Mouse (Mus musculus) intestine, postnatal 0 days (tissue): ENCODE results near the gene Cyb561. TPM values are rescaled to one million over a fixed set of nuclear protein-coding genes. Genes with fewer than 3 reads are reported as not detected.

Source experiments
- ATAC-seq: fragments of 200-750 bp; cut with Nextera tagmentation; 2 replicates; pipeline ENCODE4 v1.8.0; 2017; ENCODE audit warnings: mild to moderate bottlenecking, moderate TSS enrichment, moderate library complexity
- H3K27ac ChIP-seq: fragments of 300-500 bp; sonication (generic); 2 replicates; pipeline ENCODE4 v1.5.1; 2014; ENCODE audit warnings: mild to moderate bottlenecking, low read depth, low read length, moderate library complexity
- H3K27me3 ChIP-seq: fragments of 300-500 bp; sonication (generic); replicated peaks from 2 replicates; pipeline ENCODE4 v1.6.1; 2014; ENCODE audit warnings: low read length, mixed read lengths; ENCODE audit not compliant: control insufficient read depth, insufficient read depth
- H3K36me3 ChIP-seq: fragments of 300-500 bp; sonication (generic); 2 replicates; pipeline ENCODE4 v1.6.1; 2014; ENCODE audit warnings: mild to moderate bottlenecking, moderate library complexity; ENCODE audit not compliant: control insufficient read depth, insufficient read depth
- H3K4me1 ChIP-seq: fragments of 300-500 bp; sonication (generic); replicated peaks from 2 replicates; pipeline ENCODE4 v1.6.1; 2014; ENCODE audit warnings: antibody characterized with exemption, low read length, mixed read lengths; ENCODE audit not compliant: control insufficient read depth, insufficient read depth
- H3K4me2 ChIP-seq: fragments of 300-500 bp; sonication (generic); replicated peaks from 2 replicates; pipeline ENCODE4 v1.6.1; 2014; ENCODE audit warnings: low read depth, mild to moderate bottlenecking, moderate library complexity
- H3K4me3 ChIP-seq: fragments of 300-500 bp; sonication (generic); 2 replicates; pipeline ENCODE4 v1.5.1; 2014; ENCODE audit warnings: low read depth, low read length
- H3K9ac ChIP-seq: fragments of 300-500 bp; sonication (generic); 2 replicates; pipeline ENCODE4 v1.6.1; 2014; ENCODE audit warnings: mild to moderate bottlenecking, low read depth, low read length
- H3K9me3 ChIP-seq: fragments of 300-500 bp; sonication (generic); 2 replicates; pipeline ENCODE4 v1.6.1; 2016; ENCODE audit warnings: mixed run types; ENCODE audit not compliant: control insufficient read depth
- CTCF ChIP-seq: sonication (generic); IDR thresholded peaks from 2 replicates; pipeline ENCODE4 v1.5.1; 2016; ENCODE audit warnings: low read depth, mild to moderate bottlenecking, control low read depth, antibody characterized with exemption, moderate library complexity
- WGBS: fragments of 180-500 bp; shearing (Covaris S2); extraction: QIAGEN DNeasy Blood & Tissue Kit; methylation state at CpG from one replicate; pipeline ENCODE4 v1.1.7; 2014; 5-methylcytosine and 5-hydroxymethylcytosine counted together
- polyA plus RNA-seq: library from polyadenylated mRNA; unstranded; fragments of >200 nt; fragmentation: Nextera tagmentation; extraction: Ambion mirVana; gene quantifications from 2 replicates; pipeline ENCODE4 v1.2.1, GENCODE M21; 2015

Gene Cyb561
- polyA plus RNA-seq, 1 experiment from 2014 or later = 50.3 TPM

DNA sequence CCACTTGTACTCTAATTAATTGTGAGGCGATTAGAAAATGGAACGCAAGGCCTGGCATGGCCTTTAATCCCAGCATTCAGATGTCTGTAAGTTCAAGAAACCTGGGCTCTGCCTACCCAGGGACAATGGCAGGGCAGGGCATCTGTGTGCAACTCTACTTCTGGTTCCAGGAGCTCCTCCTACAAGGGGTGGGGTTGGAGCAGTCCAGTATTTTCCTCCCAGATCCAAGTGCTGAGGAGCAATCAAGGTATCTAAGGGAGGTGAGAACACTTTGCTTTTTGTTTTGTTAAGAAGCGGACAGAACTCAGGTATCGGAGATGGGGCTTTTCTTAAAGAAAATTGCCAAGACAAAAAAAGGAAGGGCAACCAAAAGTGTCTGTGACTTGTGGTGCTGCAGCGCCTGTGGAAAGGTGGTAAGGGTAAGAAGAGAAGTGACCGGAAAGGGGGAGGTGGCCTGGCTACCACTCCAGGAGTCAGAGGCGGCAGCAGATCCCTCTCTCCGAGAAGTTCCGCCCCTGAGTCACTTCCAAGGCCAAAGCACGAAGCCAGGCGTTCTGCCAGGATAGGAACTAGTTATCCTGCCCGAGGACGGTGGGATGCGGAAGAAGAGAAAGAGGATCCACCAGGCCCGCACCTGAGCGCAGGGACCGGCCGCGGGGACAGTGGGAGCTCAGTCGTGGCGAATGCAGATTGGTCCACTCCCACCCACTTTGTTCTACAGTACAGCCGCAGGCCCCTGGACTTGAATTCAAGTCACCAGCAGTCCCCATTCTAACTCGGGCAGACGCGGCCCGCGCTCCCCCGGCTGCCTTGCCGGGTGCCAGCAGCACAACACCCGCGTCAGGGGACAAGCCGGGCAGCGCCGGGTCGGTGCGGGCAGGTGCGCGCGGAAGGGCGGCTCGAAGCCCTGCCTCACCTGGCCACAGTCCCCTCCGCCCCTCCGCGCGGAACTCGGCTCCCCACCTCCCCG, 9.7 kb downstream of the Cyb561 start:
- Histone ChIP-seq H3K27ac (peak overlapping the region; percentile 93), H3K4me3 (peak overlapping the region; percentile 60), H3K4me1 (peaks cover 11% of the 10 kb centered on the region; the same call in 1 of the 2 replicates), H3K4me2 (peak overlapping the region; percentile 94), H3K27me3 (no peaks in the 10 kb centered on the region), H3K9me3 (no peaks in the 10 kb centered on the region), H3K9ac (peak overlapping the region; percentile 77), H3K36me3 (no peaks in the 10 kb centered on the region)
- WGBS = 3% methylated on average over 46 of the region's 47 CpGs
- peak; percentile 51 for ATAC-seq
- TF ChIP-seq CTCF = no peak

DNA sequence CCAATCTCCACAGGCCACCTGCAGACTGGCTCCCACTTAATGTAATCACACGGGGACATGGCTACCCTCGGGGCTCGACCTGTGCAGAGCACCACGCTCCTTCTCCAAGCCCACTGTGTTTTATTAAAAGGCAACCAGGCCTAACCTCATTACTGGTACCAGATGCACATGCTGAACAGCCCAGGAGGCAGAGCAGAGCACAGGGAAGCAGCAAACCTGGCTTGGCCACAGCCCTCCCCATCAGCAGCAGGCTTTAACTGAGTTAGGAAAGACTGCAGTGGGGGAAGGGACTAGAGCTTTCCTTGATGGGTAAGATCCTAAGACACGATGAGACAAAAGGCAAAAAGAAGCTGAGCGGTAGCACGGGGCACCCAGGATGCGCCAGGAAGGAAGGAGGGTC, 11.2 kb downstream of the Cyb561 start:
- Histone ChIP-seq H3K4me1 (peaks cover 11% of the 10 kb centered on the region; the same call in 1 of the 2 replicates), H3K27me3 (no peaks in the 10 kb centered on the region), H3K27ac (no peak overlapping the region), H3K9ac (no peak overlapping the region), H3K9me3 (no peaks in the 10 kb centered on the region), H3K4me2 (no peak overlapping the region), H3K4me3 (no peak overlapping the region), H3K36me3 (no peaks in the 10 kb centered on the region)
- WGBS = 74% methylated on average over 8 of the region's 8 CpGs
- ATAC-seq = no peak
- no peak for TF ChIP-seq CTCF

DNA sequence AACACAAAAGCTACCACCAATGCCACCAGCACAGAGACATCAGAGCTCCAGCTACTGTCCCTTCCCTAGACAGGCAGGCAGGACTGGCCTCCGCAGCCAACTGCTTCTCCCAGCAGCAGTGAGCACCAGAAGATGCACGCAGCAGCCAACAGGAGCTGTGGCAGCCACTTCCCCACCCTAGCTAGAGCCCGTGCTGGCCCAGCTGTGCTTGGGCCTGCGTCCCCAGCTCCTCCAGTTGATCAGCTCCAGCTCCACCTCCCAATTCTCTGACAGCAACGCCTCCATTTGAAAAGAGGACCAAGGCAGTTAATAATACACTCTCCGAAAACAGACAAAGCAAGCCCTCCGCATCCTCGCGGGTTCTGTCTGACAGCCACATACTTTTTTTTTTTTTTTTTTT, 14.4 kb downstream of the Cyb561 start:
- no peaks in the 10 kb centered on the region for H3K4me1 ChIP-seq
- no peak overlapping the region for H3K9ac ChIP-seq
- 59% methylated on average over 9 of the region's 9 CpGs for WGBS
- TF ChIP-seq CTCF = no peak
- peaks cover 12% of the 10 kb centered on the region; the same call in 1 of the 2 replicates for H3K36me3 ChIP-seq
- H3K27me3 ChIP-seq = no peaks in the 10 kb centered on the region
- no peak for ATAC-seq
- H3K27ac ChIP-seq = no peak overlapping the region
- H3K4me2 ChIP-seq = no peak overlapping the region
- H3K4me3 ChIP-seq = no peak overlapping the region
- no peaks in the 10 kb centered on the region for H3K9me3 ChIP-seq

DNA sequence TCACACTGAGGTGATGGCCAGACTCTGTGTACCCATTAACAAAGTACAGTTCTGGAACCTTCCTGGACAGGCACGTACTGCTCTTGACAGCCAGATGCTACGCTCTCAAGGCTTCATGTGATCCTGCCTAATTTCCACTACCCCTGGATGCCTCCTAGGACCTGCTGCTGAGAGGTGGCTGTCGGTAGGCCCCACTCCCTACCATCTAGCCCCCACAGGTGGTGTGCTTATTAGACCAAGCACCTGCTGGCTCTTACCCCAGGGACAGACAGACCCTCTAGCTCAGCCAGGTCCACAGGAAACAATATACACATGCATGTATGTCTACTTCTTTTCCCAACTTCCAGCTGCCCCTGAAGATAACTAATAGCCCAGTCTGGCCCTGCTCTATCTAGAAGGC, 16.2 kb downstream of the Cyb561 start:
- TF ChIP-seq CTCF = no peak
- Histone ChIP-seq H3K4me1 (no peaks in the 10 kb centered on the region), H3K27ac (no peak overlapping the region), H3K9ac (no peak overlapping the region), H3K4me2 (no peak overlapping the region), H3K36me3 (peaks cover 13% of the 10 kb centered on the region; the same call in 1 of the 2 replicates), H3K9me3 (no peaks in the 10 kb centered on the region), H3K27me3 (no peaks in the 10 kb centered on the region), H3K4me3 (no peak overlapping the region)
- 97% methylated on average over 3 of the region's 3 CpGs for WGBS
- no peak for ATAC-seq

DNA sequence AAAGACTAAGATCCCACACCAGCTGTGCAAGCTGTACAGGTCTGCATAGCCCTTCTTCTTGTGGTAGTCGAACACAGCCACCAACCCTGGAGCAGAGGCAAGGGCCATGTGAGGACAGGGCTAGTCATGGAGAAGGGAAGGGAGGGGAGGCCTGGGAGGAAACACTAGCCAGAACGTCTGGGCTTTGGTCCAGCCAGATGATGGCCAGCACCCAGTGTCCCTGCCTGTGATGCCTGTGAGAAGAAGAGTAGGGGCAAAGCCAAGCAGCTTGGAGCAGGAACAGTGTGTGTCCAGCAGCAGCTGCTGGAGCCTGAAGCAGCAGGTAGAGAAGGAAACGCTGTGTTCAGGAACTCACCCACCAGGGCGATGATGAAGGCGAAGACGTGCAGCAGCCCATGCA, 16.9 kb downstream of the Cyb561 start:
- H3K4me3 ChIP-seq = no peak overlapping the region
- H3K27ac ChIP-seq = no peak overlapping the region
- H3K9ac ChIP-seq = no peak overlapping the region
- no peaks in the 10 kb centered on the region for H3K9me3 ChIP-seq
- no peak for TF ChIP-seq CTCF
- no peaks in the 10 kb centered on the region for H3K27me3 ChIP-seq
- WGBS = 88% methylated on average over 6 of the region's 6 CpGs
- no peaks in the 10 kb centered on the region for H3K4me1 ChIP-seq
- no peak overlapping the region for H3K4me2 ChIP-seq
- ATAC-seq = no peak
- peaks cover 13% of the 10 kb centered on the region; the same call in 1 of the 2 replicates for H3K36me3 ChIP-seq

DNA sequence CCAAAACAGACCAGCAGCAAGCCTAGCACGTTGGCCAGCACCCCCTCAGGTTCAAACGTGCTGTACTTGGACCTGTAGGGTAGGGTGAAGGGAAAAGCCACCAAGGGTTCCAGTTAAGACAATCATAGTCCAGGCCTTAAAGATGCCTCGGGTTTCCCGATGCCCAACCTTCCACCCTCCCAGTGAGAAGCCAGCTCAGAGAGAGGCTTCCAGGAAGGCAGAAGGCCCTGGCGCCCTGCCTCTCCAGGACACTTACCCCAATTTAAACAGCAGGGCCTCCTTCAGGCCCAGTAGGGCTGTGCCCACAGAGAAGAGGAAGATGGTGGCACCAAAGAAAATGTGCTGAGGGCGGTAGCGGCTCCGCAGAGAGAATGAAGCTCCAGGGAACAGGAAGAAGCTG, 17.6 kb downstream of the Cyb561 start:
- H3K4me2 ChIP-seq = no peak overlapping the region
- H3K27me3 ChIP-seq = no peaks in the 10 kb centered on the region
- H3K9ac ChIP-seq = no peak overlapping the region
- H3K4me1 ChIP-seq = no peaks in the 10 kb centered on the region
- H3K36me3 ChIP-seq = peaks cover 13% of the 10 kb centered on the region; the same call in 1 of the 2 replicates
- no peak overlapping the region for H3K4me3 ChIP-seq
- no peak overlapping the region for H3K27ac ChIP-seq
- 88% methylated on average over 8 of the region's 8 CpGs for whole genome bisulfite sequencing
- no peaks in the 10 kb centered on the region for H3K9me3 ChIP-seq
- no peak for ATAC-seq
- no peak for TF ChIP-seq CTCF
